Mouse (Mus musculus) lung, postnatal 0 days (tissue): ENCODE results near the gene Tnfrsf26.
A peak's percentile ranks its signal among the peaks of the same experiment; 100 is the strongest.

Source experiments
- CTCF ChIP-seq: IDR thresholded peaks from 2 replicates; pipeline ENCODE4 v1.5.1; 2016; ENCODE audit warnings: antibody characterized with exemption, mild to moderate bottlenecking
- EP300 ChIP-seq: IDR thresholded peaks from 2 replicates; pipeline ENCODE4 v1.6.1; 2016; ENCODE audit warnings: antibody characterized with exemption, mild to moderate bottlenecking, control low read depth

DNA sequence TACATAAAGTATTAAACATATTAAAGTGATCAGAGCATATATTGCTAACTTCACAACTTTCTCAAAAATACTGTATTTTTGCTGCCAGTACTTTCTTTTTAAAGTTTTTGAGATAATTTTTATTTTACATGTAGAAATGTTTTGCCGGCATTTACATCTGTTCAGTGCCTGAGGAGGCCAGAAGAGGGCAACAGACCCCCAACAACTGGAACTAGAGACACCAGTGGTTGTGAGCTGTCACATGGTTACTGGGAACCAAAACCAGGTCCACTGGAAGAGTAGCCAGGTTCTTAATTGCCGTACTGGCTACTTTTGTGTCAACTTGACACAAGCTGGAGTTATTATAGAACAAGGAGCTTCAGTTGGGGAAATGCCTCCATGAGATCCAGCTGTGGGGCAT is 26.8 kb downstream of the Tnfrsf26 start:
- TF ChIP-seq CTCF (peak; percentile 33), EP300 (no peak)
